Mouse (Mus musculus) cerebellum, adult (tissue): ENCODE measurements at regions not wholly inside any gene's neighbourhood (a gene's known extent, or its start where the extent isn't known, plus 50 kb on each side); places are given as distances from the start of the nearest gene placed in this dataset.
"Not testable (repeated sequence)": the region's sequence is repeated elsewhere in the genome, so short reads cannot be mapped to it uniquely, and the experiment has no call there.

Source experiments
- ATAC-seq: cut with Nextera tagmentation; 2 replicates; pipeline ENCODE4 v1.9.2; 2017; ENCODE audit warnings: mild to moderate bottlenecking, moderate library complexity, mixed read lengths; ENCODE audit not compliant: insufficient number of reproducible peaks, low FRiP score, low TSS enrichment

DNA sequence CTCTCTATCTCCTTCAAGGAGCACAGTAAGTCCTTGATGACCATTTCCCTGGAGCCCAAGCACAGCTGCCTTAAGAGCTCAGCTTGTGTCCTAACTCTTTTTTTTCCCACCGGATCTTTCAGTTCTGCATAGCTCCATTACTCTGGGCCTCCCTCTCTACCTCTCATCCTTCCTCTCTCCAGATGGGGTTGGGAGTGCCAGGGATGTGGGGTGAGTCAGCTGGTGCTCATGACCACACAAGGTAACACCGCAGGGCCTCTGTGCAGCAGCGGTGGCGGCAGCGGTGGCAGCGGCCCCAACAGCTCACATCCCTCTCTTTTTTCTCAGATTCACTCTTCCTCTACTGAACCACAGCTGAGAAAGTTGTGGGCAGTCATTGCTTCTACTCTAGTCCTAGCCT, 126.6 kb upstream of the Klf4 start:
- no peak for ATAC-seq

DNA sequence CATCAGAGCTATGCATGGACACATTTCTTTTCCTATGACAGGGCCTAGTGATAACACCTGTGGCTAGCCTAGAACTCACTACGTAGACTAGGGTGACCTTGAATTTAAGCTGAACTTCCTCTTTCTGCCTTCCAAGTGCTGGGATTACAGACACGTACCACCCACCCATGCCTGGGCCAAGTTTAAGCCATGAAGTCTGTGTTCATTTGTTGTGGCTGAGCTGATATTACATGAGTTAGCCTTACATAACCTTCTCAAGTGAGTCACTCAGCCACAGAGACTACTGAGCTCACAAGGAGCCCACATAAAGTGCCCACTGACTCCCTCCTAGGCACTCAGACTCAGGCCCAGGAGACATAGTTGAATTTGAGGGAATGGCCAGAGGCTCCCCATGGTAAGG, 123.1 kb upstream of the Klf4 start:
- ATAC-seq, result no peak

DNA sequence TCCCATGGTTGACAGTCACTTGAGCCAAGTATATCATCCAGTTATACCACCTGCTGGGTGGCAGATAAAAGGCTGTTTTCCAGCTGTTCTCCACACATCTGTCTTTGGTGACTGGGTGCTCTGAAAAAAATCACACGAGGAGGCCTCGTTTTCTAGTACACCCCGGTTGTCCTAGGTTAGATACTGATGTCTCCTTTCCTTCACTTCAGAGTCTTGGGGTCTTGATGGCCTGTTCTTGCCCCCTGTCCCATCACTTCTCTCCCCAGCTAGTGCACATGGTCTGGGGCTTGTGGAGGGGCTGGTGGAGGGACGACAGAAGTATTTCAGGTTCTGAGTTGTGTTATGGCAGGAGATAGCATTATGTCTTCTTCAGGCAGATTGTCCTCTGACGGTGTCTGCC, 120.4 kb upstream of the Klf4 start:
- no peak for ATAC-seq

DNA sequence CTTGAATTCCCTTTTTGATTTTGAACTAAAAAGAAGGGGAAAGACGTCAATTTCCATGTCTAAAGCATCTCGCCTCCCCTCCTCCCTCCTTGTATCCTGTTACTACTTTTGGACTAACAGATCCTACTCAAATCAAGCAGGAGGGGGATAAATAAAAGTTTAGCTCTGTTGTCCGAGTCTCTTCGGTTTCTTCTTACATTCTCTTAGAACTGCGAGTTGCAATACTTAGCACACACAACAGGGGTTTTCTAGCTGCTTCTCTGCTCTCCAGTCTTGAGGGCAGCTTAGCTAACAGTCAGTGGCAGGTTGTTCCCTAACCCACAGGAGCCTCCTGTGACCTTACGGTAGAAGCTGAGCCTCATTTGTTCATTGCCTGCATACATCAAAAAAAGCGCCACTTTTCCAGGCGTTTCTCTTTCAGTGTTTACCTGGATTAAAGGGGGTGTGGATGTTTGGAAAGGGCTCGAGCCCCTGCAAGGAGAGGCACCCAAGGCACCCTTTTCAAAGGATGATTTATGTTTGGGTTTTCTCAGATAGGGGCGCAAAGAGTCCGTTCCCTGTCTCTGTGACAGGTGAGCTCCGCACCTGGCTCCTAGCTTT, 119.6 kb upstream of the Klf4 start:
- ATAC-seq, result no peak

DNA sequence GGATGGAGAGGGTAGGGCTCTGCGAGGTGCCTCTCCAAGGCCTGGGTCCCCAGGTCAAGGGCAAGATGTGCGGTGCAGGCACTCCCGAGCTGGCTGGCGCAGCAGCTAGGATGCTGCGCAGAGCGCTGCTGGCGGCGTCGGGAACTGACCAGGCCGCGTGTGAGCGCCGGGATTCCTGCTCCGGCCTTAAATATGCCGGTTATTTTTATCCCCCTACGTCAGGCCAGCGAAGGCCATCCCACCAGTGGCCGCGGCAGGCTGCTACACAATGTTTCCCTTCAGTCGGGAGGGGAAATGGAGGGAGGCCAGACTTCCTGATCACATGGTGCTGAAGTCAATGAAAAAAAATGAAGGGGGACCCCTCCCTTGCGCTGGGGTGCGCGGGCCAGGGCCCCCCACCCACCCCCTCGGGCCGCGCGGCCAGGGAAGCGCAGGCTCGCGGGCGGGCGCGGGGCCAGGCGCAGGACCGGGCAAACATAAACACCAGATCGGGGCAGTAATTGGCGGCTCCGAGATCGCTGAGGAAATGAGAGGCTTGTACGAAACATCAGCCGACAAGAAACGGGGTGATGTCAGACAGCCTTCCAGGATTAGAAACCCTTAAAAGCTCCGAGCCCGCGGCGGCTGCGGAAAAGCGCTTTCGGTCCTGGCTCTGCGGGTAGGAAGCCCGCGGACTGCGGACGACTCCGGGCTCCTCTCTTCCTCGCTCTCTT, 118.9 kb upstream of the Klf4 start:
- peak; percentile 91 for ATAC-seq

DNA sequence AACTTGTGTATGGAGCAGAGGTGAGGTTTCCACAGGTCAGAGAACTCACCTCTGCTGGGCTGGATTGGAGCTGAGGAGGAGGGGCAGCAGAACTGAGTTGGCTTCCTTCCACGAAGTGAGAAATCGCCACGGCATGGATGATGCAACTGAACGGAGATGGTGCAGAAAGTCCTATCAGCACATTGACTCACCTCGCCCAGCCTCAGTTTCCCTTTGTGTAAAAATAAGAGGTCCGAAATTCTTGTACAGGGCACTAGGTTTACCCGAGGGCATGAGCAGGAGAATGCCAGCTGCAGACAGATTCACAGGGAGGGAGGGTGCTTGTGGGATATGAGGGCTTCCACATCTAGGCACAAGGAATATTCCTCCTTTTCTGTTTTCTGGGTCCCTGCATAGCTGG, 117.9 kb upstream of the Klf4 start:
- no peak for ATAC-seq

DNA sequence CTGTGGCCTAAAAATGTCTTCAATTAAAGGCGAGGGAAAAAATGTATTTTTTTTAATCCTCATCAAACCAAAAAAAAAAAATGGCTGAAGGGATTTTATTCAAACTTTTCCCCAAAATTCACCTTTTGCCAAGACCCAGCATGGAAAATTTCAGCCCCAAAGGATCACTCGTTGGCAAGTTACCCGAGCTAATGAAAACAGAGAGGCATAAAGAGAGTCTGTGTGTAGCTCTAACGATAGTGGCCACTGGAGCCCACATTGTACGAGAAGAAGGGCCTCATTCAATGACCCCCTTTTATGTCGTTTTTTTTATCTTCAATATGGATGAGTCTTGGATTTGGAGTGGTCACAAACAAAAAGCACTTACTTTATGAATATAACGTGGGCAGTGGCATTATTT, 116.1 kb upstream of the Klf4 start:
- ATAC-seq, result no peak

DNA sequence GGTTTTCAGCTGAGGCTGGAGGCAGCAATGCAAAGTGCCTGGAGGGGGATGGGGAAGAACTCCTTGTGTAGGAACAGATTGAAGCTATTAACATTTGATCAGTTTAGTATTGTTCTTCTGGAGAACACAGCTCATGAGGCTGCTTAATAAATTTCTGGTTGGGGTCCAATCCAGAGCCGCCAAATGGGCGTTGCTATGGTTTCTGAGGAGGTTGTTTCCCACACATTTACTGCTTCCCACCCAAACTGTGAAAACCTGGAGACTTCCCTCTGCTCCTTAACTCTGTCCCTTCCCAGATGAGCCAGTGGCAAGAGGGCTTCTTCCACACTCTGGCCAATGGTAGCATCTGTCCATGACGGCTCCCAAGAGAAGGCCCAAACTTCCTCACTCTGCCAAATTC, 113.2 kb upstream of the Klf4 start:
- no peak for ATAC-seq

DNA sequence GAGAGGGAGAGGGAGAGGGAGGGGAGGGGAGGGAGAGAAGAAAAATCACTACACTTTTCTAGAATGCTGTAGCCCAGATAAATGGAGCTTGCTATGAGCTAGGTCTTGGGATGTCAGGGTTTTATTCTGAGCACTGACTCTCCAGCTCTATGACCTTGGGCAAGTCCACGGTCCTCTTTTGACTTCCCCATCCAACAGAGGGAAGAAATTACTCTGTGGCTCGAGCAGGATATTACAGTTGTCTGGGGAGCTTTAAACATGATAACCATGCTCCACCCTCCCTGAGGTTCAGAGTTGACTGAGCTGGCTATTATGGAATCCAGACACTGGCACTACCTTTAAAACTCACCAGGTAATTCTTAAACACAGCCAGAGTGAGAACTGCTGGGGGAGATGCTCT, 112.6 kb upstream of the Klf4 start:
- no peak for ATAC-seq

DNA sequence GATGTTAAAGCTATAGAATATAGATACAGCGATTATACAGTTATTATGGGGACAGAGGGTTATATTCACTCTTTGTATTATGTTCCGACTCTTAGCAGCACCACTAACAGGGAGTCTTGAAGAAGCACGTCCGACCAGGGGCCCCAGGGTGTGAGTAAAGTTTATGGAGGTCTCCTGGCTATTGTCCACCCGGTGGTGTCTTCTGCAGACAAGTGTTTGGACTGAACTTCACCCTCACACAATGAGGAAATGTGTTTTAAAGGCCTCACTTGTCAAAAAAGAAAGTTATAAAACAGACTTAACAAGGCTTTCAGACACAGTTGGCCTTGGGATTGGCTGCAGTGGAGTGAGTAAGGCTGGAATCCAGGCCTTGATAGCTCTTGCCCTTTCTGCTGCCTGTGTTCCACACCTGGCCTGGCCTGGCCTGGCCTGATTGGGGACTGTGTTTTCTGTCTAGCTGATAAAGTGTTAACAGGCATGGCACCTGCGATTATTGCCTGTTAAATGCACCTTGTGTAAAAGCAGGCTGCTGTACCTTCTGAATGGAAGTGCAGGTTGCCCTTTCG, 102.8 kb upstream of the Klf4 start:
- no peak for ATAC-seq

DNA sequence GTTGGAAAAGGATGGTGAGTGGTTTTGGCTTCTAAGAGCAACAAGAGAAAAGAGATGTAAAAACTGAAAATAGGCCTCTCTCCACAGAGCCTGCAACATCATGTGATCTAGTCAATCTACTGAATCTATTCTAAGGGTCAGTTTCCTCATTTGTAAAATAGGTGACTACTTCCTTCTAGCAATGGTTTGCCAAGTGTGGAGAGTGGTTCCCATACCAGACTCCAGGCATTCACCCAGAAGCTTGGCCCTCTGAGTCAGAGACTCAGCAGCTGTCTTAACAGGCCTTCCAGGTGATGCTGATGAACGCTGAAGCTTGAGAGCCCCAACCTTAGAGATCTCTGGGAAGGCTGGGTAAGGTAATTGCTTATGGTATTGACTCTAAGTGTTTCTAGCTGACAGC, 98.9 kb upstream of the Klf4 start:
- no peak for ATAC-seq

DNA sequence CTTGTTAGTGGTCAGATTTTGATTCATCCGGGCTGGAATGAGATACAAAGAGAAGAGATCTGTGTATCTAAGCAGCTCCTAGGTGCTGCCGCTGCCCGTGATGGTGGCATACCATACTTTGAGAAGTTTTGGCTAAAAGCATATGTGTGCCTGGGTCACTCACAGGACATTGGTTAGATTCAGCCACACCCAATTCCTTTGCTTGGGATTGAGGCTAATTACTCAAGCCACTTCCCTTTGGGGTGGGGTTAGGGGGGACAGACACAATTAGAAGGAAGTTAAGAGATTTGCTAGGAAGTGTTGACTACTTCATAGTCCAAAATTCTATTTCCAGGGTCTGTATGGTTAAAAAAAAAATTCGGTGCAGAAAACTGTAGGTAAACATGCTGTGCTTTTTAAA, 97.9 kb upstream of the Klf4 start:
- not testable (repeated sequence) for ATAC-seq

DNA sequence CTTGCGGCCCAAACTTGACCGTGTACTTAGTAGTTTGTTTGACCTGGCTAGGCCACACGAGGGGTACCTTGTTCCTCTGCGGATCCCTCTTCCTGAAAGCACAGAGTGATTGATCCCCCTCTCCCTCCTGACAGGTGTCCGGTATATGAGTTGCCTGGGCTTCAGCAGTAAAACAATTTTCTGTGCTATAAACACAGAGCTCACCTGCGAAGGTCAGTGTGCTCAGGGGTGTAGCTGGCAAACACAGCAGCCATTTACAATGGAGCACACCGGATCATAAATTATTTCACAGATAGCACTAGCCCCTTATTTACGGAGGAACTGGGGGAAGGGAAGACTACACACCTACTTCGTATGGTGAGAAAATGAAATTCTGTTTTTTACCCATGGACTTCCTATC, 92.5 kb upstream of the Klf4 start:
- no peak for ATAC-seq

DNA sequence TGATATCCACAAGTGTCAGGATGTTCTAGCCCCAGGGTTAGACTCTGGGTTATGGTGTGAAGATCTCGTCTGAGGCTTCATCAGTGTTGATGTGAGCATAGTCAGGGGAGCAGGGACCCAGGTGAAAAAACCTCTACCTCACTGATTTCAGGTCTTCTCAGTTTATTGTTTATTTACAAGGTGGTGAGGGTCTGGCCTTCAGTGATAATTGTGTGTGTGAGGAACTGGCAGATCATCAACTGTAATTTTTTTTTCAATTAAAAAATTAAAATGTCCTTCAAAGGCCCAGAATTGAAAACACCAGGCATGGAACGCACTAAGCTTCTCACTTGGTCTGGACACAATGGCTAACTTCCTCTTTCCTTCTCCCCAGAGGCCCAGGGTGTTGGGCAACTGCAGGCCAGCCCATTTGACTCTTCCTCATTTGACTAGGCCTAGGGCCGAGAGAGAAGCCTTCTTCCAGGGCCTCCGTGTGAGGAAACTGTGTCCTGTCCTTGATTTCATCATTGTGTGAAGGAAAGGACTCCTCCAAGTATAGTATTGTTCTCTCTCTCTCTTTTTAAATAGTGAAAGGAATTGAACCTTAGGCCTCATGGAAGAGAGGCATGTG, 91.0 kb upstream of the Klf4 start:
- no peak for ATAC-seq

DNA sequence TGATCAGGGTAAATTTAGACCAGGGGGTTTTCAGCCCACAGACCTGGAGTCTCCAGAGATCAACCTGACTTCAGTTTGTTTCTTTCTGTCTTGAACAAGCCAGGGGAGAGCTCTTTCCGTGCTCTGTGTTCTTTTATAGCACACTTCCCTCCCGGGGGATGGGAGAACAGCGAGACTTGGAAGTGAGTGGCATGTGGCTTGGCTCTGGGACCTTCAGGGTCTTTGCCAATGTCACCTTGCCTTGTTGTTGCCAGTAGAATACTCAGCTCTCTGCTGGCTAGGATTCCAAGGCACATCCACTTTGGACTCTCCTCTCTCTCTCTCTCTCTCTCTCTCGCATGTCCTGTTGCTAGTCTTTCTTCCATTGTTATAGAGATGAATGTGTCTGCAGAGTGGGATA, 90.4 kb upstream of the Klf4 start:
- no peak for ATAC-seq

DNA sequence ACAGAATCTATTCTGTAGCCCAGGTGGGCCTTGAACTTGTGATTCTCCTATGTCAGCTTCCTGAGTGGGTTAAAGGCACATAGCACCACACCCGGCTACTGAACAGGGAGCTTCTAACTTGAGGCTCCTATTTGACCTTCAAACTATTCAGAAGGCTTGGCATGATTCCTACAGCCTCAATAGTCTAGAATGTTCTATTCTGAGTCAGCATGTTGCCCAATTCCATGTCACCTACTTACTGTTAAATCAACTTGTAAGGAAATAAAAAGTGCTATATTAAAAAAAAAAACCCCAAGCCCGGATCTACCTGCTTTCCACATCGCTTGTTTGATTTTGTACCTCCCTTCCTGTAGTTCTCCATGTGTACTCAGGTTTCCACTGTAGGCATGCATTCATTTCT, 87.6 kb upstream of the Klf4 start:
- ATAC-seq, result no peak

DNA sequence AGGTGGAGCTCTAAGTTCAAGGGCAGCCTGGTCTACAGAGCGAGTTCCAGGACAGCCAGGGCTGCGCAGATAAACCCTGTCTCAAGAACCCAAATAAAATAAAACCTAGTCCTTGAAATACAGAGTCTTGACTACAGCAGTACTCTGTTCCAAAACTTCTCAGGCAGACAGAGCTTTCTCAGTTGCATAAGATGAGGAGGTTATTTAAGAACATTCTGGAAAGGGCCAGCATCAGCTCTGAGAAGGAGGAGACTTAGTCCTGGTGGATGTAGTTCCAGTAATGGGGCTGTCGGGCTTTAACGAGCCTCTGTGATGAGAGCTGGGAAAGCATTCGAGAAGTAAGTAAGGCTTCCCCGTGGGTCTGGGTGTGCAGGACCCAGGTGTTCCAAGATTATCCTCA, 83.5 kb upstream of the Klf4 start:
- ATAC-seq, result no peak

DNA sequence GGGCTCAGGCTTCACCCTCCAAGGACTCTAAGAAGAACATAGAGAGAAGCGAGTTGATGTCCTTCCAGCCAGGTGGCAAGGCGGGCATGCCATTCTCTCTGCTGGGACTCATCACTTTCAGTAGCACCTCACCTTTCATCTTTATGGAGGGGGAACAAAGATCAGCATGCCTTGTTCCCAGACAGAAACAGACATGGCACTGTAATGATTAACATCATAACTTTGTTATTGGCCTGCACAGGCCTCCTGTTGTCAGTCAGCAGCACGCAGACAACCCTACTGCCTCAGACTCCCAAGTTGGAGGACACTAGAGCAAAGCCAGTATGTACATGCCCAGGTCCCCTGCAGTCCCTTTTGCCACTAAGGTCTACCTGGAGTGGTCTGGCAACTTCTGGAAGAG, 81.3 kb upstream of the Klf4 start:
- no peak for ATAC-seq

DNA sequence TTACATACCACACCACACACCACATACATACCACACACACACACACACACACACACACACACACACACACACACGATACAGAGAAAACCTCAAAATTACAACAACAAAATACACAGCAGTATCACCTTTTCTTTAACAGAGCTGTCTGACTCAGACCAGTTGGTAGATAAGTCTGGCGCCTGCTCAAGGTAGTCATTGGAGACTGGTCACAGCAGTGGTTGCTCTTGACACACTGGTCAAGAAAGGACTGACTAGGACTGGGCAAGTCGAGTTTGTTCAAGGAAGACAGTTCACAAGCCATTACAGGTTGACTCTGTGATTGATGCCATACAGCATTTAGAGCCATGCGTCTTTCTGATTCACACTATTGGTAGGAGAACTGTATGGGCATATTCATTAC, 78.7 kb upstream of the Klf4 start:
- ATAC-seq, result no peak

DNA sequence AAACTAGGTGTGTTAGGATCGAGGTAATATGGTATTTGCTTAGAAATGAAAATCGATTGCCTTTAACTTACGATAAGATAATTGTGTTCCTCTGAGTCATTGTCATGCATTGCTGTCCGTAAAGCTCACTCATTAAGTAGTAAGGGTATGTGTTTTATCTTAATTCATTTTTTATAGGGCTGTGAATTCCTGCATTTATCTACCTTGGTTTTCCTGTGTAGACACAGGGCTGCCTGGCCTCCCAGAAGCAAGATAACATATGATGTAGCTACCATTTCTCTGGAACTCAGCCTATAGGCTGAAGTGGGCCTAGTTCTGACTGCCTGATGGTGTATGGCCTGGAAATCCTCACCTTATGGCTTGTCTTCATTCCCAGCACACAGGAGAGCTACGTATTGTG, 76.9 kb upstream of the Klf4 start:
- no peak for ATAC-seq

DNA sequence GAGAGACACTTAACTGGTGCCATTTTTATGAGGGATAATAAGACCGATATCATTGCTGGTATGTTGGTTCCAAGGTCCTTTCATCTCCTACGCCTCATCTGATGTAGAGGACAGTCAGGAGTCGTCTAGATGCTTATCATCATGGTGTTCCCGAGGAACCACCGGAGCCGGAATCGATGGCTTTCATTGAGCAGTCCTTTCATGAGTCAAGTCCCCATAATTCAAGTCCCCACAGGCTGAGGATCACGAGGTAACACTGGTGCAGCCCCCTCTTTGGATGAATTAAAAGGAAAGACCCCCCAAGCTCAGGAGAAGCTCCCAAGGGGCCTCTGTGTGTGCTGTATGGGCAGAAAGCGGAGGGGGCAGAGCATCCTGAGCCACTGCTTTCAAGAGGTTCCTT, 73.3 kb upstream of the Klf4 start:
- ATAC-seq, result no peak

DNA sequence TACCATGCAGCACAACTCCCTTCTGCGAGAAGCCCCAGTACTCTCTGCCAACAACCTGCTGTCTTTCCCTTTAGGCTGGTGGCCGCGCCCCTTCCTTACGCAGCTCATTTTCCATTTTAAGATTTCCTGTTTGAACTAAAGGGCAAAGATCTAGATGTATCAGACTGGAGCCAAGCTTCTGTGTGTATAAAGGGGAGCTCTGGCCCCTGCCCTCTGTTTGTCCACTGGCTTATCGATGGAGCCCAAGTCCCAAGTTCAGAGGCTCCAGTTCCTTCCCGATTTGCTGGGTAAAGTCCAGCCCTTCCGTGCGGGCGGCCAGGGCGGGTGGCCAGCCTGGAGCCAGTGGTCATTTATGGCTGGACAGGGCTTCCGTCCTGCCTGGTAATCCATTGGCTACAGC, 72.6 kb upstream of the Klf4 start:
- ATAC-seq, result no peak
